Mouse (Mus musculus) G1E-ER4 (cell line): Measurements from ENCODE around the gene Dop1a. TPM values are rescaled to one million over a fixed set of nuclear protein-coding genes. Genes with fewer than 3 reads are reported as not detected.

Experiments
- GATA1 ChIP-seq: IDR thresholded peaks from one replicate; pipeline ENCODE4 v1.8.0; 2012; ENCODE audit warnings: low read length, inconsistent platforms
- polyA plus RNA-seq: library from polyadenylated mRNA; stranded (reverse); fragments of >175 nt; gene quantifications from 2 replicates; pipeline ENCODE4 v1.2.3, GENCODE M21; 2012

Gene Dop1a
- polyA plus RNA-seq, 1 experiment = 2.8 TPM

- no peak for TF ChIP-seq GATA1
Measured at GRCm38 (mm10) chr9:86550717-86551116, 83.8 kb downstream of the Dop1a start.

- TF ChIP-seq GATA1 = no peak
Measured at GRCm38 (mm10) chr9:86553886-86554285, 86.9 kb downstream of the Dop1a start.

- no peak for TF ChIP-seq GATA1
Measured at GRCm38 (mm10) chr9:86554641-86555040, 87.7 kb downstream of the Dop1a start.

GRCm38 (mm10) chr9:86560543-86560942 is 93.6 kb downstream of the Dop1a start:
- TF ChIP-seq GATA1 = no peak

- no peak for TF ChIP-seq GATA1
Measured at GRCm38 (mm10) chr9:86569314-86569910, 102.5 kb downstream of the Dop1a start.

- no peak for TF ChIP-seq GATA1
Measured at GRCm38 (mm10) chr9:86570261-86570890, 103.4 kb downstream of the Dop1a start.

- TF ChIP-seq GATA1 = no peak
Measured at GRCm38 (mm10) chr9:86570946-86571345, 104.0 kb downstream of the Dop1a start.

- TF ChIP-seq GATA1 = no peak
Measured at GRCm38 (mm10) chr9:86571540-86572135, 104.7 kb downstream of the Dop1a start, which contains the start of the genes Pgm3 and Rwdd2a. TSS of gene Pgm3 (minus strand) at chr9:86571842. TSS of gene Rwdd2a (plus strand) at chr9:86571991.

GRCm38 (mm10) chr9:86572196-86572595 is 105.2 kb downstream of the Dop1a start:
- no peak for TF ChIP-seq GATA1

- no peak for TF ChIP-seq GATA1
Measured at GRCm38 (mm10) chr9:86572636-86573291, 105.8 kb downstream of the Dop1a start.

- no peak for TF ChIP-seq GATA1
Measured at GRCm38 (mm10) chr9:86573616-86574303, 106.8 kb downstream of the Dop1a start.

- TF ChIP-seq GATA1 = no peak
Measured at GRCm38 (mm10) chr9:86575178-86575577, 108.2 kb downstream of the Dop1a start.

GRCm38 (mm10) chr9:86579657-86580056 is 112.7 kb downstream of the Dop1a start:
- no peak for TF ChIP-seq GATA1

- no peak for TF ChIP-seq GATA1
Measured at GRCm38 (mm10) chr9:86583740-86584139, 116.8 kb downstream of the Dop1a start.

GRCm38 (mm10) chr9:86587019-86587795 is 120.3 kb downstream of the Dop1a start:
- no peak for TF ChIP-seq GATA1
